Mouse (Mus musculus) splenic B cell, adult 2 months (primary cell): ENCODE data around the gene Gjb6.

Experiments used
- DNase-seq: peaks from one replicate; pipeline ENCODE4 v3.0.0-alpha.2; 2011; ENCODE audit warnings: low read depth, low spot score
- H3K27me3 ChIP-seq: 2 replicates; pipeline ENCODE4 v1.6.1; 2012; ENCODE audit warnings: mild to moderate bottlenecking, low read length, moderate library complexity, mixed read lengths; ENCODE audit not compliant: control insufficient read depth, poor library complexity, insufficient read depth, severe bottlenecking
- H3K36me3 ChIP-seq: 2 replicates; pipeline ENCODE4 v1.6.1; 2012; ENCODE audit warnings: mild to moderate bottlenecking, low read length, moderate library complexity, mixed read lengths; ENCODE audit not compliant: control insufficient read depth, poor library complexity, insufficient read depth, severe bottlenecking

Gjb6 gene

GRCm38 (mm10) chr14:57133161-57133661 is at the start of gene Gjb6:
TSS of gene Gjb6 (minus strand) at chr14:57133611.
- H3K36me3 ChIP-seq = no peaks in the 10 kb centered on the region
- no peak for DNase-seq
- no peaks in the 10 kb centered on the region for H3K27me3 ChIP-seq

- H3K36me3 ChIP-seq = no peaks in the 10 kb centered on the region
- no peak for DNase-seq
These were observed 32.1 kb upstream of the Gjb6 start for GRCm38 (mm10) chr14:57165493-57165892.

GRCm38 (mm10) chr14:57161833-57162232 is 28.4 kb upstream of the Gjb6 start:
- Histone ChIP-seq H3K36me3 (no peaks in the 10 kb centered on the region), H3K27me3 (no peaks in the 10 kb centered on the region)
- DNase-seq = no peak

More at GRCm38 (mm10) chr14:57165493-57165892, 32.1 kb upstream of the Gjb6 start:
- no peaks in the 10 kb centered on the region for H3K27me3 ChIP-seq

GRCm38 (mm10) chr14:57161201-57161600 is 27.8 kb upstream of the Gjb6 start:
- Histone ChIP-seq H3K27me3 (no peaks in the 10 kb centered on the region), H3K36me3 (no peaks in the 10 kb centered on the region)
- no peak for DNase-seq

- no peaks in the 10 kb centered on the region for H3K27me3 ChIP-seq
- DNase-seq = no peak
- H3K36me3 ChIP-seq = no peaks in the 10 kb centered on the region
These were observed 21.5 kb upstream of the Gjb6 start for GRCm38 (mm10) chr14:57154916-57155315.

GRCm38 (mm10) chr14:57145741-57146140 is 12.3 kb upstream of the Gjb6 start:
- Histone ChIP-seq H3K36me3 (no peaks in the 10 kb centered on the region), H3K27me3 (no peaks in the 10 kb centered on the region)
- no peak for DNase-seq

- Histone ChIP-seq H3K36me3 (no peaks in the 10 kb centered on the region), H3K27me3 (no peaks in the 10 kb centered on the region)
- no peak for DNase-seq
These were observed 1.9 kb upstream of the Gjb6 start for GRCm38 (mm10) chr14:57135265-57135664.

GRCm38 (mm10) chr14:57127383-57127782 is 6.0 kb downstream of the Gjb6 start:
- no peak for DNase-seq
- no peaks in the 10 kb centered on the region for H3K27me3 ChIP-seq
- no peaks in the 10 kb centered on the region for H3K36me3 ChIP-seq

- H3K27me3 ChIP-seq = no peaks in the 10 kb centered on the region
- H3K36me3 ChIP-seq = no peaks in the 10 kb centered on the region
- no peak for DNase-seq
These were observed 11.1 kb downstream of the Gjb6 start for GRCm38 (mm10) chr14:57122295-57122694.

- Histone ChIP-seq H3K27me3 (no peaks in the 10 kb centered on the region), H3K36me3 (no peaks in the 10 kb centered on the region)
- no peak for DNase-seq
These were observed 17.4 kb downstream of the Gjb6 start, which contains the start of gene Gm4491 for GRCm38 (mm10) chr14:57115823-57116544. TSS of gene Gm4491 (minus strand) at chr14:57115883.

- DNase-seq = peak; percentile 61
- H3K36me3 ChIP-seq = no peaks in the 10 kb centered on the region
- H3K27me3 ChIP-seq = no peaks in the 10 kb centered on the region
These were observed 24.2 kb downstream of the Gjb6 start for GRCm38 (mm10) chr14:57109194-57109593.

GRCm38 (mm10) chr14:57107916-57108315 is 25.5 kb downstream of the Gjb6 start:
- DNase-seq = no peak
- no peaks in the 10 kb centered on the region for H3K36me3 ChIP-seq
- H3K27me3 ChIP-seq = no peaks in the 10 kb centered on the region

- H3K36me3 ChIP-seq = no peaks in the 10 kb centered on the region
- no peak for DNase-seq
- no peaks in the 10 kb centered on the region for H3K27me3 ChIP-seq
These were observed 26.3 kb downstream of the Gjb6 start for GRCm38 (mm10) chr14:57107091-57107490.

- DNase-seq = no peak
- Histone ChIP-seq H3K36me3 (no peaks in the 10 kb centered on the region), H3K27me3 (no peaks in the 10 kb centered on the region)
These were observed 27.7 kb downstream of the Gjb6 start for GRCm38 (mm10) chr14:57105721-57106120.

GRCm38 (mm10) chr14:57105111-57105510 is 28.3 kb downstream of the Gjb6 start:
- no peaks in the 10 kb centered on the region for H3K27me3 ChIP-seq
- DNase-seq = no peak
- H3K36me3 ChIP-seq = no peaks in the 10 kb centered on the region
